Mouse (Mus musculus): Measurements from ENCODE around the gene Tnc. TPM values are rescaled to one million over a fixed set of nuclear protein-coding genes. Genes with fewer than 3 reads are reported as not detected.

The Tnc gene
- polyA plus RNA-seq, 2 experiments from 2014 or later, result 0.09 to 0.33 TPM

GRCm38 (mm10) chr4:64024041-64024779, 22.6 kb downstream of the Tnc start:
- ATAC-seq, result no peak

GRCm38 (mm10) chr4:64020930-64021589, 25.8 kb downstream of the Tnc start:
- ATAC-seq, result no peak

GRCm38 (mm10) chr4:64020151-64020550, 26.7 kb downstream of the Tnc start:
- ATAC-seq, result no peak

GRCm38 (mm10) chr4:64011308-64011707, 35.5 kb downstream of the Tnc start:
- ATAC-seq, result no peak

- ATAC-seq, result no peak
Observed at GRCm38 (mm10) chr4:64009936-64010335, 36.9 kb downstream of the Tnc start.

GRCm38 (mm10) chr4:64005198-64005597, 41.6 kb downstream of the Tnc start:
- no peak for ATAC-seq

GRCm38 (mm10) chr4:64003677-64004076, 43.1 kb downstream of the Tnc start:
- no peak for ATAC-seq

GRCm38 (mm10) chr4:64002168-64002567, 44.6 kb downstream of the Tnc start:
- ATAC-seq, result no peak

GRCm38 (mm10) chr4:64000788-64001187, 46.0 kb downstream of the Tnc start:
- ATAC-seq, result no peak

- ATAC-seq, result no peak
Observed at GRCm38 (mm10) chr4:64000293-64000692, 46.5 kb downstream of the Tnc start.

GRCm38 (mm10) chr4:63993462-63994113, 53.2 kb downstream of the Tnc start:
- ATAC-seq, result no peak

GRCm38 (mm10) chr4:63990216-63990615, 56.6 kb downstream of the Tnc start:
- no peak for ATAC-seq

GRCm38 (mm10) chr4:63988090-63988489, 58.7 kb downstream of the Tnc start:
- ATAC-seq, result no peak

- no peak for ATAC-seq
Observed at GRCm38 (mm10) chr4:63986576-63986975, 60.2 kb downstream of the Tnc start.

GRCm38 (mm10) chr4:63983098-63983445, 63.7 kb downstream of the Tnc start:
- no peak for ATAC-seq

GRCm38 (mm10) chr4:63982425-63983097, 64.3 kb downstream of the Tnc start:
- no peak for ATAC-seq

- ATAC-seq, result no peak
Observed at GRCm38 (mm10) chr4:63980211-63980794, 66.5 kb downstream of the Tnc start.

- no peak for ATAC-seq
Observed at GRCm38 (mm10) chr4:63979635-63980034, 67.2 kb downstream of the Tnc start.

- ATAC-seq, result no peak
Observed at GRCm38 (mm10) chr4:63972536-63972935, 74.3 kb downstream of the Tnc start.

- no peak for ATAC-seq
Observed at GRCm38 (mm10) chr4:63971762-63972161, 75.1 kb downstream of the Tnc start.

- ATAC-seq, result no peak
Observed at GRCm38 (mm10) chr4:63970925-63971324, 75.9 kb downstream of the Tnc start.

GRCm38 (mm10) chr4:63969891-63970290, 76.9 kb downstream of the Tnc start:
- no peak for ATAC-seq

- no peak for ATAC-seq
Observed at GRCm38 (mm10) chr4:63963410-63963809, 83.4 kb downstream of the Tnc start.
